Mouse (Mus musculus): ENCODE results near the gene Caln1.

DNA sequence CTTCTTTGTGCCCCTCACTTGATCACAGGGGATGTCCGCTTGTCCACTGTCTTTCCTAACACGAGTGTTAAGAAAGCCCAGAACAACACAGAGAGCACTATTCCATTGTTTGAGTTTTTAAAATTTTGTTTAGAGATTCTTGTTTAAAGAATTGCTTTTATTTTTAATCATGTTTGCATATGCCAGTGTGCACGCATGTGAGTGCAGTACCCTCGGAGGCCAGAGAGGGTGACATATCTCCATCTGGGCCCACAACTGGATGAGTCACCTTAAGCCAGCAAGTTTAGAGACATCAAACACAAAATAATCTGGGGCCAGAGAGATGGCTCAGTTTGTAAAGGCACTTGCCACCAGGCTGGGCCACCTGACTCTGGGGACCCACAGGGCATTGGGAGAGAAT, 33.8 kb upstream of the Caln1 start:
- no peak for TF ChIP-seq ZNF384 (IDR thresholded peaks at IDR 0.05; ENCODE audit: low read depth, low read length)
- TF ChIP-seq CHD2 (IDR thresholded peaks at IDR 0.05; ENCODE audit: low read depth, low read length): no peak
- TF ChIP-seq MAFK (IDR thresholded peaks at IDR 0.05; ENCODE audit: insufficient read depth, low read depth, low read length): no peak
